Mouse (Mus musculus): ENCODE measurements at regions not wholly inside any gene's neighbourhood (a gene's known extent, or its start where the extent isn't known, plus 50 kb on each side); places are given as distances from the start of the nearest gene placed in this dataset.

DNA sequence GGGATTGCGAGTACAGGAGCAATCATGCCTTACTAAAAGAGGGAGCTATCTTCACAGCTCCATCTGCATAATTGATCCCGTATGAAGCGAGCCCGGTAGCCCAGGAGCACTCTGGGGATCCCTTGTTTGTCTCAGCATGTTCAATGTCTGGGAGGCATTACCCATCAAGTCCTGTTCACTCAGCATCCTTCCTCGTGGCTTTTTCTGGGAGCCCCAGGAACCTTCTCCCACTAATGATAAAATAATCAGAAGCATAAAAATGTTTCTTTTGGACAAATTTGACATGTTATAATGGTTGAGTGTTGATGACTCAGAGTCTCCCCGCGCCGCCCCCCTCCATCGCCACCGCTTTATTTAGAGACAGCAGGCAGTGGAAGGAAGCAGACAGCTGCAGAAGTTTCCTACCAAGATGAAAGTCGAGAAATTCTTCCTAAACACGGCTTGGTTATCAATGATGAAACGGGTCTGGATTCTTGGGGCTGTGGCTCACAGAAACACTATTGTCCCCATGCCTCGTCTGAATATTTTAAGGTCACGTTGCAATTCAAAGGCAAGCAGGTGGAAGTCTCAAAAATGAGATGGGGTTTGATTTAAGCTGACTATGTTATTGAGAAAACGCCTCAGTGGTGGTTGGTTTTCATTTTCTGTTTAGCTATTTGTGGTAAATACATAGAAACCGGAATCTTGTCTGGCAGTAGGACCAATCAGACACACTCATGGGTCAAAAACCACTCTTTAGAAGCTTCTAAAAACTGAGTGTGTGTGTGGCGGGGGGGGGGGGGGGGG lies 289.9 kb upstream of the Gm765 start:
- ATAC-seq = no peak
- DNase-seq (ENCODE audit: low spot score) = no peak
- H3K4me3 ChIP-seq (ENCODE audit: low read depth, low read length) = no peak overlapping the region
- no peak overlapping the region for H3K27ac ChIP-seq (ENCODE audit: low read length)
- no peaks in the 10 kb centered on the region for H3K27me3 ChIP-seq (replicated peaks; ENCODE audit: insufficient read depth, low read length)
- H3K9me3 ChIP-seq (ENCODE audit: low read length) = no peaks in the 10 kb centered on the region
- no peaks in the 10 kb centered on the region for H3K36me3 ChIP-seq (ENCODE audit: insufficient read depth, low read length)
- no peaks in the 10 kb centered on the region for H3K4me1 ChIP-seq (ENCODE audit: insufficient read depth, low read depth, low read length)
- no peak overlapping the region for H3K9ac ChIP-seq (replicated peaks; ENCODE audit: low read depth)
- 0 out of 2 replicates have a peak overlapping the region, but pooled peaks have one; percentile 2 for H3K4me2 ChIP-seq (replicated peaks; ENCODE audit: low read depth, low read length)
- 37% methylated on average over 17 of the region's 18 CpGs for WGBS
- TF ChIP-seq EP300 (IDR thresholded peaks at IDR 0.05) = no peak
- no peak for TF ChIP-seq CTCF (IDR thresholded peaks at IDR 0.05)

DNA sequence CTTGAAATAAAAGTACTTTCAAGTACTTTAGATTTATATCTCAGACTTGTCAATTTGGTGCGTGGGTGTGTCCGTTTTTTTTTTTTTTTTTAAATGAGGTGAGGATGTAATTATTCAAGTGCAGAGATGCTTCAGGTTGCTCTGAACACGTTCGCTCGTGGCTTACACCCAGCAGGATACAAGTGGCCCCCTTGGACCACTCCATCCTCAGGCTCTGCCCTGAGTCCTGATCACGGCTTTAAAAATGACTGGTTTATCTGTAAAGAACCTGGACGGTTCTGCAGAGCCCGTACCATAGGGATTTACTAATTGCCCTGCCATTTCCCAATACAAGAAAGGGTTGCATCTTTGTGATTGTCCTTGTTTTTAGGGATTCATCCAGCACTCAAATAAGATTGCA lies 288.7 kb upstream of the Gm765 start:
- Histone ChIP-seq H3K4me1 (ENCODE audit: insufficient read depth, low read depth, low read length) (no peaks in the 10 kb centered on the region), H3K9ac (replicated peaks; ENCODE audit: low read depth) (no peak overlapping the region), H3K36me3 (ENCODE audit: insufficient read depth, low read length) (no peaks in the 10 kb centered on the region), H3K4me3 (ENCODE audit: low read depth, low read length) (no peak overlapping the region), H3K27ac (ENCODE audit: low read length) (no peak overlapping the region), H3K4me2 (replicated peaks; ENCODE audit: low read depth, low read length) (no peak overlapping the region), H3K9me3 (ENCODE audit: low read length) (no peaks in the 10 kb centered on the region), H3K27me3 (replicated peaks; ENCODE audit: insufficient read depth, low read length) (no peaks in the 10 kb centered on the region)
- TF ChIP-seq EP300 (IDR thresholded peaks at IDR 0.05) = no peak
- no peak for TF ChIP-seq CTCF (IDR thresholded peaks at IDR 0.05)
- WGBS = 76% methylated on average over 8 of the region's 8 CpGs
- DNase-seq (ENCODE audit: low spot score) (no peak), ATAC-seq (no peak)

DNA sequence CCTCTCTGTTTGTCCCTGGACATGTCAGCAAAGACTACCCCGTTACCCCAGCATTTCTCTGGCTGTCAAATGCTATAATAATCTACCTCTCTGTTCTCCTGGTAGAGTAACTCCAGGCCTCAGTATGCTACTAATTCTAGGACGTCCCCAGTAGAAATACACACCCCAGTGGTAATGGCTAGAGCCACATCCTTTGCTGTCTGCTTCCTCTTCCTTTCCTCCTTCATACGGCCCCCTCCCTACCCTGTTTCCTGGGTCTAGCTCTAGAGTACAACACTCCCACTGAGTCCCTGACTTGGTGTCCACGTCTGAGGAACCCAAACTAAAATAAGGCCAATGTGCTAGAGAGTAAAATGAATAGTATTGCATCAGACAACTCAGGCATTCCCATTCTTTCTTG lies 287.1 kb upstream of the Gm765 start:
- TF ChIP-seq EP300 (IDR thresholded peaks at IDR 0.05) (no peak), CTCF (IDR thresholded peaks at IDR 0.05) (no peak)
- H3K9ac ChIP-seq (replicated peaks; ENCODE audit: low read depth) = no peak overlapping the region
- 44% methylated on average over 4 of the region's 4 CpGs for WGBS
- no peak overlapping the region for H3K27ac ChIP-seq (ENCODE audit: low read length)
- no peaks in the 10 kb centered on the region for H3K36me3 ChIP-seq (ENCODE audit: insufficient read depth, low read length)
- no peaks in the 10 kb centered on the region for H3K27me3 ChIP-seq (replicated peaks; ENCODE audit: insufficient read depth, low read length)
- no peak overlapping the region for H3K4me3 ChIP-seq (ENCODE audit: low read depth, low read length)
- ATAC-seq (no peak), DNase-seq (ENCODE audit: low spot score) (peak; percentile 11)
- H3K9me3 ChIP-seq (ENCODE audit: low read length) = no peaks in the 10 kb centered on the region
- H3K4me2 ChIP-seq (replicated peaks; ENCODE audit: low read depth, low read length) = no peak overlapping the region
- H3K4me1 ChIP-seq (ENCODE audit: insufficient read depth, low read depth, low read length) = no peaks in the 10 kb centered on the region

DNA sequence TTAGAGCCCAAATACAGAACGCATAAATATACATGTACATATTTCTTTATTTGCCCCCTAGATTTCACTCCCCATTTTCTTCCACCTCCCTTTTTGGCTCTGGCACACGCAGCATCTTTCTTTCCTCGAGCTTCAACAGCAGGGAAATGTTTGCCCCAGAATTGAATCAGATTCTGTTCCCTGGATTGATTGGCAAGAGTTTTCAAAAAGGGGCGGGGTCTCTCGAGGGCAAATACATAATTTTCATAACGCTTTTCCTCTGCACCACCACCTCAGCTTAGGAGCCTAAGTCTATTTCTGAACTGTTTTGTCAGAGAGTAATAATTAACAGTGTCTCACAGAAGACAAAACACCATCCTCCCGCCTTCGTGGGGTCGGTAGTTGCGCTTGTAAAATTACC lies 283.9 kb upstream of the Gm765 start:
- Histone ChIP-seq H3K4me3 (ENCODE audit: low read depth, low read length) (no peak overlapping the region), H3K27me3 (replicated peaks; ENCODE audit: insufficient read depth, low read length) (no peaks in the 10 kb centered on the region), H3K4me1 (ENCODE audit: insufficient read depth, low read depth, low read length) (no peaks in the 10 kb centered on the region), H3K9ac (replicated peaks; ENCODE audit: low read depth) (no peak overlapping the region), H3K9me3 (ENCODE audit: low read length) (no peaks in the 10 kb centered on the region), H3K27ac (ENCODE audit: low read length) (no peak overlapping the region), H3K4me2 (replicated peaks; ENCODE audit: low read depth, low read length) (no peak overlapping the region), H3K36me3 (ENCODE audit: insufficient read depth, low read length) (no peaks in the 10 kb centered on the region)
- DNase-seq (ENCODE audit: low spot score) = no peak
- TF ChIP-seq CTCF (IDR thresholded peaks at IDR 0.05) (no peak), EP300 (IDR thresholded peaks at IDR 0.05) (no peak)
- ATAC-seq = no peak
- WGBS = 65% methylated on average over 10 of the region's 10 CpGs

DNA sequence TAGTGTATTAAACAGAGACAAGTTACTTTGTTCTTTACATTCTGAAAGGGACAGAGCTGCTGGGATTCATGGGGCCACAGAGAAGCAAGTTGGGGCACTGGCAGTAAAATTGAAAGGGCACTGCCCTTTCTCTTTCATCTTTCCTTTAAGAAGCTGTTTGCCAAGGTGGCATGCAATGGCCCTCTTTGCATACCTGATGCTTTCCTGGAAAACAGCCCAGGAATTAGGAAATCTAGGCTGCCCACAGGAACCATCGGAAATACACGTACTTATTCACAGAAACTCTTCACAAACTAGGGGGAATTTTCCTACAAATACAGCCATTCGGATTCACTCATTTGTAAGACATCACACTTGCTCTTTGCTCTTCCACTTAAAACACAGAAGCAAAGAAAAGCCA lies 278.3 kb upstream of the Gm765 start:
- no peaks in the 10 kb centered on the region for H3K9me3 ChIP-seq (ENCODE audit: low read length)
- TF ChIP-seq CTCF (IDR thresholded peaks at IDR 0.05) (no peak), EP300 (IDR thresholded peaks at IDR 0.05) (0 out of 2 replicates have a peak, but pooled peaks have one; percentile 14)

GRCm38 (mm10) chr6:98613030-98613429 lies 270.5 kb upstream of the Gm765 start:
- DNase-seq (ENCODE audit: low spot score) (peak; percentile 11), ATAC-seq (no peak)
- H3K27ac ChIP-seq (ENCODE audit: low read length) = no peak overlapping the region
- TF ChIP-seq EP300 (IDR thresholded peaks at IDR 0.05) (no peak), CTCF (IDR thresholded peaks at IDR 0.05) (no peak)
- no peak overlapping the region for H3K4me3 ChIP-seq (ENCODE audit: low read depth, low read length)
- H3K4me2 ChIP-seq (replicated peaks; ENCODE audit: low read depth, low read length) = no peak overlapping the region
- no peak overlapping the region for H3K9ac ChIP-seq (replicated peaks; ENCODE audit: low read depth)
- no peaks in the 10 kb centered on the region for H3K9me3 ChIP-seq (ENCODE audit: low read length)
- no peaks in the 10 kb centered on the region for H3K36me3 ChIP-seq (ENCODE audit: insufficient read depth, low read length)
- WGBS = 52% methylated on average over 10 of the region's 10 CpGs
- H3K27me3 ChIP-seq (replicated peaks; ENCODE audit: insufficient read depth, low read length) = no peaks in the 10 kb centered on the region
- no peaks in the 10 kb centered on the region for H3K4me1 ChIP-seq (ENCODE audit: insufficient read depth, low read depth, low read length)

More for the DNA sequence above, 278.3 kb upstream of the Gm765 start:
- Histone ChIP-seq H3K36me3 (ENCODE audit: insufficient read depth, low read length) (no peaks in the 10 kb centered on the region), H3K27me3 (replicated peaks; ENCODE audit: insufficient read depth, low read length) (no peaks in the 10 kb centered on the region), H3K9ac (replicated peaks; ENCODE audit: low read depth) (no peak overlapping the region), H3K4me2 (replicated peaks; ENCODE audit: low read depth, low read length) (no peak overlapping the region), H3K4me1 (ENCODE audit: insufficient read depth, low read depth, low read length) (no peaks in the 10 kb centered on the region), H3K27ac (ENCODE audit: low read length) (no peak overlapping the region), H3K4me3 (ENCODE audit: low read depth, low read length) (no peak overlapping the region)
- 62% methylated on average over 3 of the region's 3 CpGs for WGBS
- DNase-seq (ENCODE audit: low spot score) (peak; percentile 67), ATAC-seq (peak; percentile 43; the same call in 1 of the 2 replicates)

All from lung, postnatal 0 days (tissue).